Mouse (Mus musculus) urinary bladder, postnatal 36 days (tissue): ENCODE measurements around the gene Gm3676.
"Not testable (repeated sequence)": the region's sequence is repeated elsewhere in the genome, so short reads cannot be mapped to it uniquely, and the experiment has no call there.

Experiments used
- DNase-seq, 2 experiments: peaks; one replicate each; pipeline ENCODE4 v3.0.0; 2022; ENCODE audit warnings: low spot score in 2 of 2, mixed read lengths in 1 of 2

Gene Gm3676

GRCm38 (mm10) chr14:41646387-41646786, at the start of gene Gm3676:
Gm3676 (minus strand) TSS chr14:41646487.
- not testable (repeated sequence) for DNase-seq

DNA sequence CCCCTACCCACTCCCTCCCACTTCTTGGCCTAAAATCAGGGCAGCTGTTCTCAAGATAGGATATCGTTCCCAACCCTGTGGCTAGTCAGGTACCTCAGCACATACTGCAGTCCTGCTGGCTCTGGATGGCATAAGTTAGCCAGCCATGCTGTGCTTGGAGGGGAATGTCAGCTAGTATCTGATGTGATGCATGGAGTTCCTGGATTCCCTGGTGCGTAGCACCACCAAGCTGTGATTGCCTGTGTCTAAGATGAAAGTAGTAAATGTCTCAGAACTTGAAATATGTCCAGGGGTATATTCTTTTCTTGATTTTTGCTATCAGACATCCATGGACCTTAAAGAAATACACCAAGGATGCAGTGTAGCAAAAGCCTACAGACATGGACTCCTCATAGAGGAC, 1.9 kb upstream of the Gm3676 start:
- DNase-seq, result not testable (repeated sequence)

DNA sequence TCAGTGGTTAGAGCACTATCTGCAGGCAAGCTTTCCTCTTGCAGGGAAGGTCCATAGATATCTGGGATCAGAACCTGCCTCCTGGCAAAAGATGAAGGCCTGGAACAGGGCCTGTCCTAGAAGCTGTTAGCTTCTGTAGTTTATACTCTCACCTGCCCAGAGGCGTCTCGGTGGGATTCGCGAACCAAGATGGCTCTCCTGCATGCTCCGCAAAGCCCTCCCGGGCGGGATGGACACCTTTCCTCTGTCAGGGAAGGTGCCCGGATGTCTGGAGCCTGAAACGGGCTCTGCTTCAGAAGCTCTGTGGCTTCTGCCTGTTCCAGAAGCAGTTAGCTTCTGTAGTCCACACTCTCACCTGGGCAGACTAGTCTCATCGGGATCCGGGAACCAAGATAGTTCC, 16.1 kb downstream of the Gm3676 start:
- DNase-seq, result not testable (repeated sequence)

- DNase-seq, result not testable (repeated sequence)
Observed at GRCm38 (mm10) chr14:41624512-41624911, 21.8 kb downstream of the Gm3676 start, which contains the start of gene Gm3072. Gm3072 (minus strand) TSS chr14:41624612.

- DNase-seq, result not testable (repeated sequence)
Observed at GRCm38 (mm10) chr14:41622535-41622934, 23.8 kb downstream of the Gm3676 start.

DNA sequence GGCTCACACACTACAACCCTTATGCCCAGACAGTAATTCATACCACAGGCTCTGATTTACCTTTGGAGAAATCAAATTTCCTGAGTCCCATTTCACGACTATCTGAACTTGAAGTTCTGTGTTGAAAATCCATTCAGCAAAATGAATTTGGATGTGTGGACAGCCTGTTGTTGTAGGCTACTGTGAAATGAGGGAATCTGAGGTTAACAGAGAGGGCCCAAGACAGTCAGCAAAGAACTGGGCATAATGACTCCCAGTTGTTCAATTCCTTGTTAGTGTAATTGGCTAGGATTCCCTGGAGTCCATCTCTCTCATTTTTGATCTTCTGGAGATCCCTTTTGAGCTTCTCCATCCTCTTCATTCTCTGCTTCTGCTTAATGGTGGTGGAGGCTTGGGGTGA, 35.6 kb downstream of the Gm3676 start:
- DNase-seq, result not testable (repeated sequence)

DNA sequence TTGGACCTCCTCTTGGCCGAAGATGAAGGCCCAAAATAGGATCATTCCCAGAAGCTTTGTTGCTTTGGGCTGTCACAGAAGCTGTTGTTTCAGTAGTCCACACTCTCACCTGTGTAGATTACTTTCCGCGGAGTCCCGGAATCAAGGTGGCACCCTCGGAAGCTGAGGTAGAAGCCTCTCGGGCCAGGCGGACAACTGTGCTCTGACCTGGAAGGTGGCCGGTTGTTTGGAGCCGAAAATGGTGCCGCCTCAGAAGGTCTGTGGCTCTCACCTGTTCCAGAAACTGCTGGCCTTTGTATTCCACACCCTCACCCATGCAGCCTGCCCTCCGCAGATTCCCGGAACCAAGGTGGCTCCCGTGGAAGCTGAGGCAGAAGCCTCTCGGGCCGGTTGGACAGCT, 45.4 kb downstream of the Gm3676 start:
- not testable (repeated sequence) for DNase-seq
